Mouse (Mus musculus): ENCODE results near the gene Mpv17l.
"Not testable (repeated sequence)": the region's sequence is repeated elsewhere in the genome, so short reads cannot be mapped to it uniquely, and the experiment has no call there.

Mpv17l gene

DNA sequence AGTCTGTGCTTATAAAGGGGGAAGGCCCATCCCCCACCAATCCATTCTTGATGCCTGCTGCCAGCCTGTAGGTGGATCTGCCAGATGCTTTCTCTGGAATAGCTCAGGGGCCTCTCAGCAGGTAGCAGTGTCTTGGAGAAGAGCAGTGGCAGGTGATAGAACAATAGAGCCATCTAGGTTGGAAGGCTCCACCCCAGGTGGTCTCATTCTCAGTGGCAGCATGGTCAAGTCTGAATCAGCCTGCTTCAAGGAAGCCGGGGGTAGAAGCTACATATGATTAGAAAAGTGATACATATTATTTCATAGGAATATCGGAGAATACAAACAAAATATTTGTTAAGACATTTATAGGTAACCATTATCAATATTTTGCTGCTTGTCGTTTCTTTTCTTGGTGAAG lies 78.8 kb downstream of the Mpv17l start:
- CTCF ChIA-PET: not testable (repeated sequence)
- POLR2A ChIA-PET: interaction anchor here in 3 of 4 experiments (0.9 to 1.1 kb wide), 3 partner anchors 9 to 11 kb away, joined by 3 read pairs; no protein-coding TSS in a partner anchor

GRCm38 (mm10) chr16:13983161-13983560 lies 80.2 kb downstream of the Mpv17l start:
- ChIA-PET CTCF (interaction anchor here in 1 of 4 experiments (0.6 kb wide), 1 partner anchor 135 kb away, joined by 4 read pairs; no protein-coding TSS in a partner anchor), POLR2A (interaction anchor here in 2 of 4 experiments (0.9 to 1.2 kb wide), 3 partner anchors 11 to 62 kb away, joined by 3 to 4 read pairs (median 3); no protein-coding TSS in a partner anchor)

- CTCF ChIA-PET: interaction anchor here in 2 of 4 experiments (0.6 kb wide), 4 partner anchors 53 to 551 kb away, joined by 3 to 6 read pairs (median 4); no protein-coding TSS in a partner anchor
- POLR2A ChIA-PET: interaction anchor here (0.6 to 5.6 kb wide), 35 partner anchors 9 to 236 kb away, joined by 3 to 62 read pairs (median 5); partner anchors contain the start of genes Mpv17l (in 2 of the 4) and Pdxdc1 (in 2 of the 4)
Measured at GRCm38 (mm10) chr16:13986197-13986573, 83.2 kb downstream of the Mpv17l start.

- CTCF ChIA-PET: interaction anchor here in 3 of 4 experiments (0.5 to 1.3 kb wide), 9 partner anchors 16 to 551 kb away, joined by 3 to 6 read pairs (median 3); no protein-coding TSS in a partner anchor
- POLR2A ChIA-PET: interaction anchor here (0.6 to 5.6 kb wide), 67 partner anchors 9 to 678 kb away, joined by 3 to 62 read pairs (median 4); partner anchors contain the start of genes Mpv17l (in 3 of the 4) and Pdxdc1 (in 3 of the 4)
Measured at GRCm38 (mm10) chr16:13986574-13987478, 83.9 kb downstream of the Mpv17l start, which contains the start of the genes 2900011O08Rik and Ifitm7. 2900011O08Rik (plus strand) TSS chr16:13986604. Ifitm7 (minus strand) TSS chr16:13986888.

DNA sequence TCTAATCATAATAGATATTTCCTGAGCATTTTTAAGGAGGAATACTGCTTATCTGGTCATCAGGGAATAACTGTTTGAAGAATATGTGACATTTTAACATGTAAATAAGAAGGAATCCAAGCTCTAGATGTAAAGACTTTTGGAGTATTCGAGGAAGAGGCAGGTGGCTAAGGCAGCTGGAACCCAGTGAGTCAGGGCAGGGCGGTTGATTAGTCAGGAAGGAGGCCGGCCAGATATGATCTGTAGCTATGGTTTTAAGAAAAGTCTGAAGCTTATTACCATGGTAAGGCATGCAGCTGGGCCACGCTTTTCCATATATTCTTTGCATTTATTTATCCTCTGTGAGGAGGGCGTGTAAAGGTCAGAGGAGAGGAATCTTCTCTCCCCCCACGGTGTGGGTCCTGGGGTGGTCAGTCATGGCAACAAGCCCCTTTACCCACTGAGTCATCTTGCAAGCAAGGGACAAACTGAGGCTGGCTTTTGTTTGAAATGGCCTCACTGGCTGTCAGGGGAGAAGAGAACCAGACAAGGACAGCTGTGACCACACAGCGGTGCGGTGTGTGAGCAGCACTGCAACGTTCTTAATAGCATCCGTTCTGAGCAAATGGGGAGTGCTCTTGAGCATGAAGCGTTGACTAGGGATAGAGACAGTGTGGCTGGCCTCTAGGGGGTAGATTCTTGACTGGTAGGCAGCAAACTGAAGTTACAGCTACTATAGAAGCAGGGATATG lies 89.7 kb downstream of the Mpv17l start:
- POLR2A ChIA-PET: interaction anchor here in 2 of 4 experiments (0.6 to 1.5 kb wide), 5 partner anchors 10 to 52 kb away, joined by 3 to 6 read pairs (median 3); no protein-coding TSS in a partner anchor
- CTCF ChIA-PET: interaction anchor here in 2 of 4 experiments (0.9 to 1.8 kb wide), 2 partner anchors 7 to 12 kb away, joined by 3 to 6 read pairs; no protein-coding TSS in a partner anchor

- CTCF ChIA-PET: interaction anchor here in 1 of 4 experiments (1.0 kb wide), 1 partner anchor 10 kb away, joined by 4 read pairs; no protein-coding TSS in a partner anchor
- POLR2A ChIA-PET: interaction anchor here in 2 of 4 experiments (0.5 to 1.6 kb wide), 4 partner anchors 9 to 169 kb away, joined by 3 to 9 read pairs (median 4); no protein-coding TSS in a partner anchor
Measured at GRCm38 (mm10) chr16:13994076-13994475, 91.1 kb downstream of the Mpv17l start.

DNA sequence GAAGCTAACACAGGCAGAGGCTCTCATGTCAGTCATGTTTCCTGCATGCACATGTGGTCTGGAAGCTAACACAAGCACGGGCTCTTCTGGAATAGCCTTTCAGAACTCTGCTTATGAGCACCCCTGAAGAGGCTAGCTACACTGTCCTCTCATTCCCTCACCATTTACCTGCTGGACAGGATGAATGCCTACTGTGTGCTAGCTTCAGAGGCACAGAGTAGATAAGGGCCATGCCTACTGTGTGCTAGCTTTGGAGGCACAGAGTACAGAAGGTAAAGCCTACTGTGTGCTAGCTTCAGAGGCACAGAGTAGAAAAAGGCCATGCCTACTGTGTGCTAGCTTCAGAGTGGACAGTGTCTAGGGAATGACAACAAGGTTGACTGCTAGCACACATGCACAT lies 91.5 kb downstream of the Mpv17l start:
- POLR2A ChIA-PET: interaction anchor here in 2 of 4 experiments (0.5 to 1.6 kb wide), 4 partner anchors 9 to 168 kb away, joined by 3 to 9 read pairs (median 4); no protein-coding TSS in a partner anchor
- CTCF ChIA-PET: interaction anchor here in 1 of 4 experiments (1.0 kb wide), 1 partner anchor 10 kb away, joined by 4 read pairs; no protein-coding TSS in a partner anchor
